Mouse (Mus musculus): ENCODE measurements at regions not wholly inside any gene's neighbourhood (a gene's known extent, or its start where the extent isn't known, plus 50 kb on each side); places are given as distances from the start of the nearest gene placed in this dataset.
"Not testable (repeated sequence)": the region's sequence is repeated elsewhere in the genome, so short reads cannot be mapped to it uniquely, and the experiment has no call there.

GRCm38 (mm10) chr2:43072964-43073619 lies 419.7 kb upstream of the Lrp1b start:
- no peak for ATAC-seq (replicated peaks; ENCODE audit: poor library complexity)

GRCm38 (mm10) chr2:43097560-43098233 lies 444.3 kb upstream of the Lrp1b start:
- ATAC-seq (replicated peaks; ENCODE audit: poor library complexity) = no peak

- no peak for ATAC-seq (replicated peaks; ENCODE audit: poor library complexity)
These were observed 435.3 kb upstream of the Kynu start for GRCm38 (mm10) chr2:43119862-43120261.

- ATAC-seq (replicated peaks; ENCODE audit: poor library complexity) = no peak
These were observed 401.6 kb upstream of the Kynu start for GRCm38 (mm10) chr2:43153574-43153973.

GRCm38 (mm10) chr2:43182105-43182504 lies 373.0 kb upstream of the Kynu start:
- no peak for ATAC-seq (replicated peaks; ENCODE audit: poor library complexity)

- 0 out of 2 replicates have a peak, but pooled peaks have one; percentile 39 for ATAC-seq (replicated peaks; ENCODE audit: poor library complexity)
These were observed 359.6 kb upstream of the Kynu start for GRCm38 (mm10) chr2:43195531-43195930.

- 0 out of 2 replicates have a peak, but pooled peaks have one; percentile 23 for ATAC-seq (replicated peaks; ENCODE audit: poor library complexity)
These were observed 346.9 kb upstream of the Kynu start for GRCm38 (mm10) chr2:43208223-43208622.

GRCm38 (mm10) chr2:43213901-43214300 lies 341.2 kb upstream of the Kynu start:
- ATAC-seq (replicated peaks; ENCODE audit: poor library complexity) = no peak

- no peak for ATAC-seq (replicated peaks; ENCODE audit: poor library complexity)
These were observed 338.0 kb upstream of the Kynu start for GRCm38 (mm10) chr2:43217119-43217518.

GRCm38 (mm10) chr2:43222721-43223120 lies 332.4 kb upstream of the Kynu start:
- no peak for ATAC-seq (replicated peaks; ENCODE audit: poor library complexity)

- not testable (repeated sequence) for ATAC-seq (replicated peaks; ENCODE audit: poor library complexity)
These were observed 330.4 kb upstream of the Kynu start for GRCm38 (mm10) chr2:43224728-43225127.

GRCm38 (mm10) chr2:43246786-43247185 lies 308.3 kb upstream of the Kynu start:
- no peak for ATAC-seq (replicated peaks; ENCODE audit: poor library complexity)

GRCm38 (mm10) chr2:43248671-43249070 lies 306.5 kb upstream of the Kynu start:
- no peak for ATAC-seq (replicated peaks; ENCODE audit: poor library complexity)

- no peak for ATAC-seq (replicated peaks; ENCODE audit: poor library complexity)
These were observed 300.4 kb upstream of the Kynu start for GRCm38 (mm10) chr2:43254709-43255108.

GRCm38 (mm10) chr2:43270802-43271201 lies 284.3 kb upstream of the Kynu start:
- no peak for ATAC-seq (replicated peaks; ENCODE audit: poor library complexity)

GRCm38 (mm10) chr2:43272080-43272479 lies 283.0 kb upstream of the Kynu start:
- ATAC-seq (replicated peaks; ENCODE audit: poor library complexity) = no peak

GRCm38 (mm10) chr2:43274012-43274411 lies 281.1 kb upstream of the Kynu start:
- peak; percentile 100 for ATAC-seq (replicated peaks; ENCODE audit: poor library complexity)

GRCm38 (mm10) chr2:43295801-43296200 lies 259.3 kb upstream of the Kynu start:
- ATAC-seq (replicated peaks; ENCODE audit: poor library complexity) = no peak

GRCm38 (mm10) chr2:43323836-43324235 lies 231.3 kb upstream of the Kynu start:
- no peak for ATAC-seq (replicated peaks; ENCODE audit: poor library complexity)

- no peak for ATAC-seq (replicated peaks; ENCODE audit: poor library complexity)
These were observed 190.8 kb upstream of the Kynu start for GRCm38 (mm10) chr2:43364301-43364700.

- no peak for ATAC-seq (replicated peaks; ENCODE audit: poor library complexity)
These were observed 189.3 kb upstream of the Kynu start for GRCm38 (mm10) chr2:43365812-43366211.

- ATAC-seq (replicated peaks; ENCODE audit: poor library complexity) = no peak
These were observed 151.8 kb upstream of the Kynu start for GRCm38 (mm10) chr2:43403348-43403747.

Data from megakaryocyte progenitor cell, adult 5-6 weeks (primary cell).